Mouse (Mus musculus) ZHBTc4 (cell line): ENCODE results near the gene Gm4216.
"Not testable (repeated sequence)": the region's sequence is repeated elsewhere in the genome, so short reads cannot be mapped to it uniquely, and the experiment has no call there.

Experiments used
- DNase-seq: peaks from one replicate; pipeline ENCODE4 v3.0.0-alpha.2; 2011; ENCODE audit warnings: low read depth, low spot score

The Gm4216 gene

GRCm38 (mm10) chr7:23019823-23020222, at the start of gene Gm4216:
Gm4216 (minus strand) TSS chr7:23019923.
- not testable (repeated sequence) for DNase-seq

GRCm38 (mm10) chr7:23067356-23067755, 47.6 kb upstream of the Gm4216 start, which contains the start of gene Gm8720:
Gm8720 (minus strand) TSS chr7:23067456.
- DNase-seq: not testable (repeated sequence)

- not testable (repeated sequence) for DNase-seq
These were observed 35.5 kb upstream of the Gm4216 start, which contains the start of gene Vmn1r163 for GRCm38 (mm10) chr7:23055240-23055639. Vmn1r163 (plus strand) TSS chr7:23055540.

- not testable (repeated sequence) for DNase-seq
These were observed 35.1 kb downstream of the Gm4216 start, which contains the start of gene Gm4214 for GRCm38 (mm10) chr7:22984573-22984972. Gm4214 (minus strand) TSS chr7:22984673.
